Mouse (Mus musculus) spleen, adult 2 months (tissue): Measurements from ENCODE around the gene Klk1b4.

ENCODE experiments used
- CTCF ChIP-seq: fragments of 200-500 bp; IDR thresholded peaks from 2 replicates; pipeline ENCODE4 v1.5.1; 2011; ENCODE audit warnings: mild to moderate bottlenecking, inconsistent platforms; ENCODE audit not compliant: insufficient read depth, insufficient read length, insufficient replicate concordance; ENCODE audit errors: extremely low read depth
- POLR2A ChIP-seq: fragments of 200-500 bp; IDR thresholded peaks from 2 replicates; pipeline ENCODE4 v1.6.1; 2011; ENCODE audit warnings: low read depth, low read length, inconsistent platforms

DNA sequence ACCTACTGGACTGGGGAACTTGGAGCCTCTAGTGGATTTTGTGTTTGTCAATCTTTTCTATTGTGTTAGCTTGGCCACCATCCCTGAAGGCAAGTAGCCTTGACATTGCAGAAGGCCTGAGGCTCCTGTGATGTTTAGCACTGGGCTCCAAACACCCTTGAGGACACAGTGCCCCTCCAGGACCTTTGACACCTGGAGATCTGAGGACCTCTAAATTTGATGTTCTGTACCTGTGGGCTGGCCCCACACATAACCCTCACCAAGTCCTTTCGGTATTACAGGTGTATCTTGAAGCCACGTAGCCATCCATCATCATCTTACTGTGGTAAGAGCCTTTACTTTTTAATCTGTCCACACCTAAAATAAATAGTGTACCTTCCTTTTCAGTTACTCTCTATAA lies 40.7 kb downstream of the Klk1b4 start:
- no peak for TF ChIP-seq CTCF
- no peak for TF ChIP-seq POLR2A
